8 mouse cellular contexts compared by ENCODE assay signal in genomic region chr3:95106338-95107117, GRCm38 (mm10). TPM values are rescaled to one million over a fixed set of nuclear protein-coding genes. Genes with fewer than 3 reads are reported as not detected.
DNase-seq lines count a peak whose midpoint lies in the region; ATAC-seq and TF ChIP-seq lines count a peak whose summit lies in the region.

TSS of gene Pip5k1a (minus strand) at chr3:95106930.

- peak within 1 kb of the TSS; percentile 100 for H3K4me2 ChIP-seq in CH12.LX (ENCODE audit: insufficient read depth, low read depth, poor library complexity, severe bottlenecking)
- H3K4me2 ChIP-seq in forebrain, embryonic 11.5 days (ENCODE audit: low read depth, low read length, severe bottlenecking), result peak within 1 kb of the TSS; percentile 58
- H3K4me2 ChIP-seq in heart, embryonic 16.5 days (ENCODE audit: low read depth, low read length), result peak within 1 kb of the TSS; percentile 95
- peak within 1 kb of the TSS; percentile 77 for H3K4me2 ChIP-seq in liver, embryonic 15.5 days
- H3K4me2 ChIP-seq in neural tube, embryonic 12.5 days (replicated peaks), result peak within 1 kb of the TSS; percentile 75

- H3K36me3 ChIP-seq in CH12.LX (replicated peaks in 1 of 2; ENCODE audit: control insufficient read depth in 1 of 2, insufficient read depth in 1 of 2, low read length in 1 of 2), result peaks cover 0 to 18% of the 10 kb centered on the region in 2 experiments
- no peaks in the 10 kb centered on the region for H3K36me3 ChIP-seq in forebrain, embryonic 11.5 days (ENCODE audit: control insufficient read depth, insufficient read depth, low read length)
- no peaks in the 10 kb centered on the region for H3K36me3 ChIP-seq in heart, embryonic 16.5 days (ENCODE audit: control insufficient read depth, insufficient read depth)
- 0 out of 2 replicates have a peak, but pooled peaks cover 10% of the 10 kb centered on the region for H3K36me3 ChIP-seq in liver, embryonic 15.5 days (replicated peaks)
- H3K36me3 ChIP-seq in neural tube, embryonic 12.5 days, result no peaks in the 10 kb centered on the region

- WGBS in forebrain, embryonic 11.5 days, result under 1% methylated on average over 51 of the region's 51 CpGs
- WGBS in heart, embryonic 16.5 days, result 1% methylated on average over 51 of the region's 51 CpGs
- under 1% methylated on average over 51 of the region's 51 CpGs for WGBS in liver, embryonic 15.5 days (ENCODE audit: insufficient replicate concordance)
- under 1% methylated on average over 51 of the region's 51 CpGs for WGBS in neural tube, embryonic 12.5 days

- no peak for TF ChIP-seq EP300 in CH12.LX (IDR thresholded peaks at IDR 0.05; ENCODE audit: low read length)

- in situ Hi-C loops in CH12.LX (cut with MboI; ENCODE audit: low pct_ligation_motif_present, low pct_unique_long_range_greater_than_20kb, low sequenced_read_pairs), result no loop called here

- dilution Hi-C loops in CH12.LX (cut with MboI; ENCODE audit: extremely low pct_ligation_motif_present, extremely low pct_unique_long_range_greater_than_20kb, low sequenced_read_pairs), result no loop called here

- H3K4me1 ChIP-seq in CH12.LX (ENCODE audit: control insufficient read depth in 1 of 2, insufficient read depth in 2 of 2), result peaks cover 3 to 18% of the 10 kb centered on the region in 2 experiments; a peak in 3 of 4 replicates
- peaks cover 5% of the 10 kb centered on the region for H3K4me1 ChIP-seq in forebrain, embryonic 11.5 days (replicated peaks; ENCODE audit: control insufficient read depth, insufficient read depth, low read length)
- peaks cover 12% of the 10 kb centered on the region for H3K4me1 ChIP-seq in heart, embryonic 16.5 days (ENCODE audit: control insufficient read depth, insufficient read depth, low read length)
- H3K4me1 ChIP-seq in liver, embryonic 15.5 days (replicated peaks), result peaks cover 66% of the 10 kb centered on the region
- H3K4me1 ChIP-seq in neural tube, embryonic 12.5 days, result peaks cover 7% of the 10 kb centered on the region

- peak within 1 kb of the TSS; percentile 5; the same call in 1 of the 2 replicates for H3K27ac ChIP-seq in CH12.LX (ENCODE audit: insufficient read depth, low read depth)
- H3K27ac ChIP-seq in forebrain, embryonic 11.5 days (ENCODE audit: low read depth, low read length), result peak within 1 kb of the TSS; percentile 70
- peak within 1 kb of the TSS; percentile 88 for H3K27ac ChIP-seq in heart, embryonic 16.5 days (ENCODE audit: low read length)
- H3K27ac ChIP-seq in liver, embryonic 15.5 days (replicated peaks), result peak within 1 kb of the TSS; percentile 89
- H3K27ac ChIP-seq in neural tube, embryonic 12.5 days, result peak within 1 kb of the TSS; percentile 74

- no peaks in the 10 kb centered on the region for H3K27me3 ChIP-seq in CH12.LX (replicated peaks)
- no peaks in the 10 kb centered on the region for H3K27me3 ChIP-seq in forebrain, embryonic 11.5 days (ENCODE audit: control insufficient read depth, insufficient read depth, low read length)
- no peaks in the 10 kb centered on the region for H3K27me3 ChIP-seq in heart, embryonic 16.5 days (ENCODE audit: control insufficient read depth, insufficient read depth, low read length)
- H3K27me3 ChIP-seq in liver, embryonic 15.5 days, result no peaks in the 10 kb centered on the region
- no peaks in the 10 kb centered on the region for H3K27me3 ChIP-seq in neural tube, embryonic 12.5 days (replicated peaks)

- DNase-seq in CH12.LX (ENCODE audit: extremely low read depth), result peak; percentile 99
- peak; percentile 99 for DNase-seq in c-Kit-positive CD71-positive TER-119-negative erythroid progenitor cells, embryonic 14.5 days (ENCODE audit: low read depth)
- DNase-seq in forebrain, embryonic 11.5 days (ENCODE audit: low spot score), result peak; percentile 98
- peak; percentile 97 to 98 for DNase-seq in kidney, postnatal 36 days
- DNase-seq in telencephalon, adult 2 months (ENCODE audit: low read depth, low spot score), result peak; percentile 100

- peak; percentile 84 for TF ChIP-seq POLR2A in CH12.LX (IDR thresholded peaks at IDR 0.05; ENCODE audit: low read depth, low read length)

- no peak for TF ChIP-seq CTCF in CH12.LX (conservative IDR thresholded peaks at IDR 0.05 in 1 of 2, IDR thresholded peaks at IDR 0.05 in 1 of 2; ENCODE audit: low read depth in 2 of 2, low read length in 2 of 2)

- no peak for TF ChIP-seq RAD21 in CH12.LX (IDR thresholded peaks at IDR 0.05; ENCODE audit: low read depth, low read length)

- H3K9ac ChIP-seq in CH12.LX (ENCODE audit: insufficient read depth, low read depth), result peak within 1 kb of the TSS; percentile 88
- H3K9ac ChIP-seq in forebrain, embryonic 11.5 days (ENCODE audit: low read length), result peak within 1 kb of the TSS; percentile 93
- H3K9ac ChIP-seq in heart, embryonic 16.5 days (ENCODE audit: low read length), result peak within 1 kb of the TSS; percentile 86
- peak within 1 kb of the TSS; percentile 95 for H3K9ac ChIP-seq in liver, embryonic 15.5 days
- peak within 1 kb of the TSS; percentile 91 for H3K9ac ChIP-seq in neural tube, embryonic 12.5 days

- peak within 1 kb of the TSS; percentile 94 to 97 (median 94) for H3K4me3 ChIP-seq in CH12.LX (replicated peaks in 1 of 3; ENCODE audit: low read depth in 2 of 3, low read length in 2 of 3, poor library complexity in 1 of 3)
- H3K4me3 ChIP-seq in forebrain, embryonic 11.5 days (ENCODE audit: low read depth, low read length), result peak within 1 kb of the TSS; percentile 98
- H3K4me3 ChIP-seq in heart, embryonic 16.5 days (ENCODE audit: low read length), result peak within 1 kb of the TSS; percentile 88
- peak within 1 kb of the TSS; percentile 95 for H3K4me3 ChIP-seq in liver, embryonic 15.5 days (replicated peaks)
- peak within 1 kb of the TSS; percentile 94 for H3K4me3 ChIP-seq in neural tube, embryonic 12.5 days

- H3K9me3 ChIP-seq in CH12.LX (replicated peaks; ENCODE audit: low read length), result no peaks in the 10 kb centered on the region
- H3K9me3 ChIP-seq in forebrain, embryonic 11.5 days (ENCODE audit: control insufficient read depth, low read length), result no peaks in the 10 kb centered on the region
- H3K9me3 ChIP-seq in heart, embryonic 16.5 days (replicated peaks; ENCODE audit: control insufficient read depth, low read length), result no peaks in the 10 kb centered on the region
- no peaks in the 10 kb centered on the region for H3K9me3 ChIP-seq in liver, embryonic 15.5 days (replicated peaks)
- no peaks in the 10 kb centered on the region for H3K9me3 ChIP-seq in neural tube, embryonic 12.5 days

- ATAC-seq in forebrain, embryonic 11.5 days (replicated peaks; ENCODE audit: low FRiP score), result peak; percentile 88
- ATAC-seq in heart, embryonic 16.5 days (replicated peaks; ENCODE audit: extremely low read depth, insufficient read depth, low FRiP score), result peak; percentile 88
- peak; percentile 83 for ATAC-seq in liver, embryonic 15.5 days (ENCODE audit: insufficient read depth)
- peak; percentile 91 for ATAC-seq in neural tube, embryonic 12.5 days (ENCODE audit: low FRiP score, low read depth)

- H3K79me2 ChIP-seq in CH12.LX (replicated peaks; ENCODE audit: control insufficient read depth, extremely low read depth, insufficient read depth, poor library complexity, severe bottlenecking), result peaks cover 44% of the 10 kb centered on the region

TF ChIP-seq in CH12.LX, 34 proteins besides CTCF, POLR2A, EP300 and RAD21 (continues in another document):
- TF ChIP-seq MXI1 (IDR thresholded peaks at IDR 0.05; ENCODE audit: low read depth, low read length), result peak; percentile 67
- no peak for TF ChIP-seq ZC3H11A (IDR thresholded peaks at IDR 0.05; ENCODE audit: low read depth, low read length)
- TF ChIP-seq MYC (IDR thresholded peaks at IDR 0.05; ENCODE audit: low read depth, low read length), result no peak
- peak; percentile 67; the same call in 1 of the 2 replicates for TF ChIP-seq ELF1 (IDR thresholded peaks at IDR 0.05; ENCODE audit: low read depth, low read length)
- TF ChIP-seq MAX (IDR thresholded peaks at IDR 0.05; ENCODE audit: low read length), result peak; percentile 96
- TF ChIP-seq USF1 (IDR thresholded peaks at IDR 0.05; ENCODE audit: low read depth, low read length), result peak; percentile 98
- TF ChIP-seq MEF2A (IDR thresholded peaks at IDR 0.05; ENCODE audit: borderline replicate concordance, low read depth, low read length), result no peak; the same call in 1 of the 2 replicates
- no peak for TF ChIP-seq ZNF384 (IDR thresholded peaks at IDR 0.05; ENCODE audit: low read depth, low read length)
- peak; percentile 92 for TF ChIP-seq SIN3A (IDR thresholded peaks at IDR 0.05; ENCODE audit: low read length)
- TF ChIP-seq TCF12 (IDR thresholded peaks at IDR 0.05; ENCODE audit: low read depth, low read length), result peak; percentile 59
- TF ChIP-seq GABPA (IDR thresholded peaks at IDR 0.05; ENCODE audit: insufficient replicate concordance, low read depth, low read length), result no peak
- TF ChIP-seq CHD1 (IDR thresholded peaks at IDR 0.05; ENCODE audit: low read depth, low read length), result peak; percentile 60; the same call in 1 of the 2 replicates
- TF ChIP-seq ETS1 (conservative IDR thresholded peaks at IDR 0.05; ENCODE audit: low read depth, low read length), result no peak
- no peak for TF ChIP-seq ZKSCAN1 (IDR thresholded peaks at IDR 0.05; ENCODE audit: borderline replicate concordance, low read depth, low read length)
- TF ChIP-seq E2F4 (IDR thresholded peaks at IDR 0.05; ENCODE audit: insufficient replicate concordance, low read depth, low read length), result no peak
- peak; percentile 77 for TF ChIP-seq NELFE (IDR thresholded peaks at IDR 0.05; ENCODE audit: low read depth, low read length)
- no peak for TF ChIP-seq PAX5 (IDR thresholded peaks at IDR 0.05; ENCODE audit: low read length)
- TF ChIP-seq TBP (conservative IDR thresholded peaks at IDR 0.05; ENCODE audit: low read depth, low read length), result peak; percentile 38; the same call in 1 of the 2 replicates
- TF ChIP-seq SMC3 (IDR thresholded peaks at IDR 0.05; ENCODE audit: low read depth, low read length), result no peak
- peak; percentile 41; the same call in 1 of the 2 replicates for TF ChIP-seq IRF4 (IDR thresholded peaks at IDR 0.05; ENCODE audit: low read depth, low read length)
- peak; percentile 98 for TF ChIP-seq USF2 (conservative IDR thresholded peaks at IDR 0.05; ENCODE audit: low read depth, low read length)
- TF ChIP-seq MAZ (IDR thresholded peaks at IDR 0.05; ENCODE audit: low read depth, low read length), result no peak
- TF ChIP-seq RCOR1 (conservative IDR thresholded peaks at IDR 0.05; ENCODE audit: low read depth, low read length), result no peak

RNA-seq across cellular contexts. Expression of gene Pip5k1a, which starts in this region (rescaled TPM):
- total RNA-seq in CH12.LX (2012; rRNA removed) (21.5 and 22.7 TPM in 2 replicates), CH12.LX (2014; rRNA removed) (34.1 and 38.0 TPM in 2 replicates)
- polyA plus RNA-seq in CH12.LX (2012; ENCODE audit: insufficient read length, low read depth), result 35.8 and 40.3 TPM in 2 replicates
- 13.4 and 13.7 TPM in 2 replicates for polyA plus RNA-seq in forebrain, embryonic 11.5 days (2014; fragmentation: Nextera tagmentation; extraction: Ambion mirVana)
- 17.6 and 17.9 TPM in 2 replicates for polyA plus RNA-seq in heart, embryonic 16.5 days (2015; fragmentation: Nextera tagmentation; extraction: Ambion mirVana)
- polyA plus RNA-seq in liver, embryonic 15.5 days (2015; fragmentation: Nextera tagmentation; extraction: Ambion mirVana), result 8.5 and 8.7 TPM in 2 replicates
- polyA plus RNA-seq in neural tube, embryonic 12.5 days (2016; fragmentation: Nextera tagmentation; extraction: Ambion mirVana), result 20.4 and 22.8 TPM in 2 replicates

Comparison
In these comparisons a context has a peak if more than half of its experiments do, and no peak if none do; other contexts are left out.
1. Peak in every context shown above with its lines: DNase-seq, ATAC-seq, H3K4me3 ChIP-seq and H3K27ac ChIP-seq.
2. H3K27ac ChIP-seq: peak in every context shown above with its lines; median percentile 89 in liver, embryonic 15.5 days; 88 in heart, embryonic 16.5 days; 74 in neural tube, embryonic 12.5 days; 70 in forebrain, embryonic 11.5 days; 5 in CH12.LX.